Mouse (Mus musculus) frontal cortex, postnatal 14 days (tissue): ENCODE data around the gene Sash1.

Experiments
- DNase-seq, 2 experiments: peaks; one replicate each; pipeline ENCODE4 v3.0.0; 2022; ENCODE audit warnings: low spot score in 2 of 2

Sash1 gene

GRCm38 (mm10) chr10:8851625-8852024 is 34.2 kb downstream of the Sash1 start:
- DNase-seq = no peak

GRCm38 (mm10) chr10:8847974-8848373 is 37.9 kb downstream of the Sash1 start:
- DNase-seq = no peak

GRCm38 (mm10) chr10:8846258-8846657 is 39.6 kb downstream of the Sash1 start:
- DNase-seq = no peak

- no peak for DNase-seq
These were observed 40.6 kb downstream of the Sash1 start for GRCm38 (mm10) chr10:8845230-8845770.

- DNase-seq = no peak
These were observed 45.9 kb downstream of the Sash1 start for GRCm38 (mm10) chr10:8839956-8840355.

- DNase-seq = no peak
These were observed 51.9 kb downstream of the Sash1 start for GRCm38 (mm10) chr10:8833816-8834464.

- DNase-seq = no peak
These were observed 59.6 kb downstream of the Sash1 start for GRCm38 (mm10) chr10:8826303-8826702.

GRCm38 (mm10) chr10:8825874-8826273 is 60.0 kb downstream of the Sash1 start:
- DNase-seq = no peak

GRCm38 (mm10) chr10:8818066-8818465 is 67.8 kb downstream of the Sash1 start:
- DNase-seq = no peak

- no peak for DNase-seq
These were observed 71.8 kb downstream of the Sash1 start for GRCm38 (mm10) chr10:8813984-8814578.

GRCm38 (mm10) chr10:8813259-8813658 is 72.6 kb downstream of the Sash1 start:
- DNase-seq = no peak

GRCm38 (mm10) chr10:8812807-8813206 is 73.1 kb downstream of the Sash1 start:
- no peak for DNase-seq

GRCm38 (mm10) chr10:8811261-8812039 is 74.4 kb downstream of the Sash1 start:
- no peak for DNase-seq

GRCm38 (mm10) chr10:8810496-8810895 is 75.4 kb downstream of the Sash1 start:
- no peak for DNase-seq

GRCm38 (mm10) chr10:8808383-8808782 is 77.5 kb downstream of the Sash1 start:
- DNase-seq = no peak

- no peak for DNase-seq
These were observed 78.3 kb downstream of the Sash1 start for GRCm38 (mm10) chr10:8807581-8807980.

- no peak for DNase-seq
These were observed 80.5 kb downstream of the Sash1 start for GRCm38 (mm10) chr10:8805402-8805801.

GRCm38 (mm10) chr10:8804292-8804691 is 81.6 kb downstream of the Sash1 start:
- peak; percentile 38 to 39 for DNase-seq

- no peak for DNase-seq
These were observed 84.0 kb downstream of the Sash1 start for GRCm38 (mm10) chr10:8801719-8802347.

GRCm38 (mm10) chr10:8801139-8801613 is 84.7 kb downstream of the Sash1 start:
- DNase-seq = peak; percentile 53 to 63

- no peak for DNase-seq
These were observed 88.0 kb downstream of the Sash1 start for GRCm38 (mm10) chr10:8797826-8798225.

- peak in 1 of 2 experiments; percentile 64 for DNase-seq
These were observed 90.5 kb downstream of the Sash1 start for GRCm38 (mm10) chr10:8795336-8795735.
